Mouse (Mus musculus): Measurements from ENCODE around the gene Bcl9.

DNA sequence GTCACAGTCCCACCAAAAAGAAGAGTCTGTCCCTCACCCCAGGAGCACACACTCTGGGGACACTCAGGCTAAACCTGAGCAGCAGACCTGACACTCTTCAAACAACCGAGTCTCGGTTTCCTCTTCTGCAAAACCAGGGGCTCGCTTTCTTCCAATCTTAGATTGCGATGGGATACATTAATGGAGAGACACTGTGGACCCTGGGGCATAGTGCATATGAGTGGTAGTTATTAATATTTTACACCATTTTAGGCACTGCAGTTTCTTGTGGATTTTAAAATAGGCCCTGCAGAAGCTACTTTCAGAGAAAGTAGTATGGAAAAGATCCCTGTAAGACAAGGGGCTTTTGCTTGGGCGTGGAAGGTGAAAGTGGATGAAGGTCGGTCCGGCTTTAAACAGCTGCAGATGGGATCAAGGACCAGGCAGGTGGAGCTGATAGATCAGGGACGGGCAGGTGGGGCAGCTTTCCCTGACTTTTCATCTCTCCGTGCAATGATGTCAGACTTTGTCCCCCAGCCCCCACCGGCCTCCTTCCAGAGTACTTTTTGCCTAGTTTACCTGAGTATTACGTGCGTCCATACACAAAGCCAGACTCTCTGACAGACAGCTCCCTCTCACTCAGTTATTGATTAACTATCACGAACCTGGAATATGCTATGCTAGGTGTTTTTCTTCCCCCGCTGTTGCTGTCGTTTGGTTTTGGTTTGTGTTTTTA, 23.0 kb downstream of the Bcl9 start:
- TF ChIP-seq POLR2A (IDR thresholded peaks at IDR 0.05; ENCODE audit: control insufficient read depth, low read depth, low read length): no peak
- no peak for TF ChIP-seq CTCF (IDR thresholded peaks at IDR 0.05; ENCODE audit: control insufficient read depth, insufficient read depth, insufficient replicate concordance, low read depth, low read length)
